Mouse (Mus musculus) heart, adult 2 months (tissue): ENCODE data around the gene Ddx4. TPM values are rescaled to one million over a fixed set of nuclear protein-coding genes. Genes with fewer than 3 reads are reported as not detected.

Experiments used
- DNase-seq, 2 experiments: peaks; one replicate each; pipeline ENCODE4 v3.0.0; 2021
- H3K27ac ChIP-seq: fragments of 200-600 bp; 2 replicates; pipeline ENCODE4 v1.8.1; 2022
- H3K27me3 ChIP-seq: fragments of 200-500 bp; 2 replicates; pipeline ENCODE4 v1.6.1; 2012; ENCODE audit warnings: mild to moderate bottlenecking, low read length, inconsistent platforms, mixed read lengths; ENCODE audit not compliant: control insufficient read depth, insufficient read depth
- H3K36me3 ChIP-seq: fragments of 200-500 bp; 2 replicates; pipeline ENCODE4 v1.6.1; 2012; ENCODE audit warnings: low read length, inconsistent platforms; ENCODE audit not compliant: control insufficient read depth, insufficient read depth
- H3K4me1 ChIP-seq: fragments of 200-500 bp; 2 replicates; pipeline ENCODE4 v1.6.1; 2011; ENCODE audit warnings: low read length; ENCODE audit not compliant: control insufficient read depth, insufficient read depth
- H3K4me3 ChIP-seq: fragments of 200-600 bp; 2 replicates; pipeline ENCODE4 v1.8.1; 2022
- H3K79me2 ChIP-seq: fragments of 200-500 bp; replicated peaks from 2 replicates; pipeline ENCODE4 v1.6.1; 2012; ENCODE audit warnings: mild to moderate bottlenecking, inconsistent platforms, low read length, moderate library complexity, mixed read lengths; ENCODE audit not compliant: control insufficient read depth, insufficient read depth
- H3K9ac ChIP-seq: fragments of 200-500 bp; 2 replicates; pipeline ENCODE4 v1.6.1; 2012; ENCODE audit warnings: low read depth, mild to moderate bottlenecking, control low read depth, inconsistent platforms, low read length, mixed read lengths
- CTCF ChIP-seq: fragments of 200-600 bp; IDR thresholded peaks from 2 replicates; pipeline ENCODE4 v1.8.1; 2022; ENCODE audit warnings: antibody characterized with exemption, mild to moderate bottlenecking, moderate library complexity
- EP300 ChIP-seq: fragments of 200-500 bp; IDR thresholded peaks from 2 replicates; pipeline ENCODE4 v1.6.1; 2011; ENCODE audit warnings: low read depth, low read length, control low read depth; ENCODE audit not compliant: insufficient read depth
- POLR2A ChIP-seq: fragments of 200-500 bp; IDR thresholded peaks from 2 replicates; pipeline ENCODE4 v1.6.1; 2011; ENCODE audit warnings: mild to moderate bottlenecking, low read depth, low read length, control low read depth; ENCODE audit not compliant: insufficient read depth
- WGBS: fragments of 180-500 bp; shearing (Covaris S2); methylation state at CpG from one replicate; pipeline ENCODE4 v1.1.7; 2018; 5-methylcytosine and 5-hydroxymethylcytosine counted together
- intact Hi-C: fragments of 180-260 bp; cut with DNase I; formaldehyde crosslinking; loops from one replicate; pipeline ENCODE4 v1.15.1; 2025
- polyA plus RNA-seq: library from polyadenylated mRNA; depleted of rRNA; stranded (reverse); fragments of >200 nt; gene quantifications from 2 replicates; pipeline ENCODE4 v1.2.3, GENCODE M21; 2012
- total RNA-seq, 2 experiments: library from RNA; stranded (reverse); gene quantifications; 2 replicates each; pipeline ENCODE4 v1.2.3; 2021

The Ddx4 gene
- total and polyA plus RNA-seq, 3 experiments: 0.06 to 0.13 TPM; not detected in 1

DNA sequence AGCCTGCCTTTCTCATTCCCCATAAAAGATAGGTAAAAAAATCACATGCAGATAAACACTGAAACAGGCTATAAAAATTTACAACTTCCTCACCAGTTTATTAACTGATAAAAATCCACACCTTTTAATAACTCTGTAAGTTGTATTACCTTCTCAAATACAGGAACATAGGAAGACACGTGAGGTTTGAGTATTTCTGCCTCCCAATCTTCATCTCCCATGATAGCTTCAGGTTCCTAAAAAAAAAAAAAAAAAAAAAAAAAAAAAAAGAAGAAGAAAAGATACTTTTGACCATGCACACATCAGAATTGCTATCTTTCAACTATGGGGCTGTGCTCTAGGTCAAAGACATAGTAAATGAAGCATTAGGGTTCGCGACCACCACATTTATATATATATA lies 1.1 kb downstream of the Ddx4 start:
- DNase-seq: no peak
- H3K4me3 ChIP-seq: no peak overlapping the region
- no peaks in the 10 kb centered on the region for H3K27me3 ChIP-seq
- intact Hi-C loops: no loop called here
- WGBS: 87% methylated on average over 3 of the region's 3 CpGs
- no peak overlapping the region for H3K27ac ChIP-seq
- no peaks in the 10 kb centered on the region for H3K4me1 ChIP-seq
- H3K36me3 ChIP-seq: no peaks in the 10 kb centered on the region
- no peaks in the 10 kb centered on the region for H3K79me2 ChIP-seq
- no peak overlapping the region for H3K9ac ChIP-seq
- no peak for TF ChIP-seq CTCF
- TF ChIP-seq POLR2A: no peak
- no peak for TF ChIP-seq EP300

DNA sequence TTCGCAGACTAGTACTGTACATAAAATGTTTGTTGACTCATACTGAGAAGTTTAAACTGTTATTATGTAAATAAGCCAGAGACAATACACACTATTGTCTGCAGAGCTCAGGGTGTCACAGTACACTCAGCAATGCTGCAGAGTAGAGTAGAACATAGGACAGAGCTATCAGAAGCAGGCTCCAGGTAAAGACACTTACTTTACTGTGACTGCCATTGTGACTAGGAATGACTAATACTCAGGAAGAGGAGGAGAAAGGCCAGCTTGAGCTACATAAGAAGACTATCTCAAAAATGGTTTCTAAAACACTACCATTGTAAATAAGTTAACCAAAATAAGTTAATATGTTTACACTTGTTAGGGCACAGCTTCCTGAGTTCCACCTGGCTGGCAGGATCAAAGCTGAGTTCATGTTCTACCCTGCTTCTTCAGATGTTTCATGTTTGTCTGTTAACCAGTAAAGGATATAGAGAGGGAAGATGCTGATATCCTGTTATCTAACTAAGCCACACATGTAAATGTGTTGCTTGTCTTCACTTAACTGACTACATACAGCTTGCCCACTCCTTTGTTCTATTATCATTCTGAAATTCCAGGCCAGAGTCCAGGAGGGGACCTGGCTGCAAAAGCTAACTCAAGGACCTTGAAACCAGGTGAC lies 6.6 kb downstream of the Ddx4 start:
- H3K79me2 ChIP-seq: no peaks in the 10 kb centered on the region
- WGBS: 91% methylated on average over 1 of the region's 1 CpGs
- DNase-seq: no peak
- H3K36me3 ChIP-seq: no peaks in the 10 kb centered on the region
- TF ChIP-seq EP300 (no peak), CTCF (no peak), POLR2A (no peak)
- no peaks in the 10 kb centered on the region for H3K4me1 ChIP-seq
- no peak overlapping the region for H3K9ac ChIP-seq
- H3K4me3 ChIP-seq: no peak overlapping the region
- no peaks in the 10 kb centered on the region for H3K27me3 ChIP-seq
- intact Hi-C loops: no loop called here
- no peak overlapping the region for H3K27ac ChIP-seq

DNA sequence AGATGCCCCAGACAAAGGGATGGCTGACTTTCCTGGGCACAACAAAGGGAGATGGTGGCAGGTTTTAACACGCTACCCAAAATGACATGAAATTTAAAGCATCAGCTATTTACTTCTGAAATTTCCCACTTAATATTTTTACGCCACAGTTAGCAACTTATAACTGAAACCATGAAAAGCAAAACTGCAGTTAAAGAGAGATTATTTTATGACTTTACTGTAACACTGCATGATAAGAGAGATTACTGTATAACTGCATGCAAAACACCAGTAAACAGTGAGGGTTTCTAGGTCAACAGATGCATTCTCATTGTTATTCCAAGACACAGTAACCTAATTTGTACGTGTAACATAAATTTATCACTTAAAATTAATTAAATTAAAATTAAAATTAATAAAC lies 7.3 kb downstream of the Ddx4 start:
- no peaks in the 10 kb centered on the region for H3K27me3 ChIP-seq
- H3K9ac ChIP-seq: no peak overlapping the region
- TF ChIP-seq EP300: no peak
- no peak for TF ChIP-seq POLR2A
- no peak for TF ChIP-seq CTCF
- H3K4me1 ChIP-seq: no peaks in the 10 kb centered on the region
- H3K79me2 ChIP-seq: no peaks in the 10 kb centered on the region
- DNase-seq: no peak
- H3K36me3 ChIP-seq: no peaks in the 10 kb centered on the region
- H3K4me3 ChIP-seq: no peak overlapping the region
- WGBS: 84% methylated on average over 3 of the region's 3 CpGs
- no peak overlapping the region for H3K27ac ChIP-seq
- intact Hi-C loops: no loop called here

DNA sequence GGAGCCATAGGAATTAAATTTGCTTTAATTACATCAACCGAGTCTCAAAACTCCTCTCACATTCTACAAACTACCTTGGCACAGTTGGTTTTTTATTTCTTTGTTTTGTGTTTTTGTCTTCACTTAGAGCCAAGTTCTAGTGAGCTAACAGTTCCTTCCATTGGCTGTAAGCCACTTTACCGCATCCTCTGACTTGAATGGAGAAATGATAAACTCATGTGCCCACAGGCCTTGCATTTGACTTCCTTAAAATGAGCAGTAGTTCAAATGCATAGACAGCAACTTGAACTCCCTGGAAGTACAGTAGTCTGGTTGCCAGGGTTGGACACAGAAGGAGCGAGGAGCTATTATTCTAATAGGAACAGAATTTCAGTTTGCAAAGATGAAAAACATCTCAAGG lies 9.4 kb downstream of the Ddx4 start:
- Histone ChIP-seq H3K4me3 (no peak overlapping the region), H3K4me1 (no peaks in the 10 kb centered on the region), H3K27me3 (no peaks in the 10 kb centered on the region), H3K27ac (no peak overlapping the region), H3K36me3 (no peaks in the 10 kb centered on the region), H3K79me2 (no peaks in the 10 kb centered on the region), H3K9ac (no peak overlapping the region)
- intact Hi-C loops: no loop called here
- 86% methylated on average over 3 of the region's 3 CpGs for WGBS
- no peak for TF ChIP-seq POLR2A
- TF ChIP-seq EP300: no peak
- TF ChIP-seq CTCF: no peak
- no peak for DNase-seq

DNA sequence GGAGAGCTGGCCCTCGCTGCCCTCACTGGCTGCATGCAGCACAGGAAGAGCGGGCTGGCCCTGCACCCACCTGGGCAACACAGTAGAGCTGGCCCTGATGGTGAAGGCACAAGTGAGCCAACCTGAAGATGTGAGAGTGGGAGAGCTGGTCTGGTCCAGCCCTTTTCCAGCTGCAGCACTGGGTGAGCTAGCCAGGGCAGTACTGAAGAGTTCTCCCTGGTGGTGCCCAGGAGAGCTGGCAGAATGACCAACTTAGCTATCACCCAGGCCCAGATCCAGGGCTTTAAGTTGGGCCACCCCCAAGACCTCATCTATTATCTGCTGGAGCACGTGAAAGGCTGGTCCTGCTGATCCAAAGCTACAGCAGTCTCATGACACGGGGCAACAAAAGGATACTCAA lies 13.2 kb downstream of the Ddx4 start:
- intact Hi-C loops: no loop called here
- 56% methylated on average over 4 of the region's 4 CpGs for WGBS
- DNase-seq: peak; percentile 30 to 59

DNA sequence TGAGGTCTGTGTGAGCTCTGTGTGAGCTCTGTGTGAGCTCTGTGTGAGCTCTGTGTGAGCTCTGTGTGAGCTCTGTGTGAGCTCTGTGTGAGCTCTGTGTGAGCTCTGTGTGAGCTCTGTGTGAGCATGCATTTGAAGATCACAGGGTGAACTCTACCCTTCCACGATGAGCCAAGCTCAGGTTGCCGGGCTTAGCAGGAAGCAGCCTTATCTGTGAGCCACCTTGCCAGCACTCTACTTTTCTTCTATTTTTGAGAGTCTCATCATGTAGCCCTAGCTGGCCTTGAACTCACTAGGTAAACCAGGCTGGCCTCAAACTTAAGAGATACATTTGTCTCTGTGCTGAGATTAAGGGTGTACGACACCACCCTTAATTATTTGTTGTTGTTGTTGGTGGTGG lies 15.8 kb downstream of the Ddx4 start:
- TF ChIP-seq POLR2A (no peak), CTCF (no peak), EP300 (no peak)
- Histone ChIP-seq H3K36me3 (no peaks in the 10 kb centered on the region), H3K4me3 (no peak overlapping the region), H3K9ac (no peak overlapping the region), H3K27ac (no peak overlapping the region), H3K4me1 (no peaks in the 10 kb centered on the region), H3K79me2 (no peaks in the 10 kb centered on the region), H3K27me3 (no peaks in the 10 kb centered on the region)
- DNase-seq: no peak
- WGBS: 36% methylated on average over 3 of the region's 3 CpGs
- intact Hi-C loops: no loop called here

More for the DNA sequence above, 13.2 kb downstream of the Ddx4 start:
- Histone ChIP-seq H3K27me3 (no peaks in the 10 kb centered on the region), H3K4me3 (no peak overlapping the region), H3K27ac (no peak overlapping the region), H3K79me2 (no peaks in the 10 kb centered on the region), H3K4me1 (no peaks in the 10 kb centered on the region), H3K9ac (no peak overlapping the region), H3K36me3 (no peaks in the 10 kb centered on the region)
- no peak for TF ChIP-seq EP300
- no peak for TF ChIP-seq CTCF
- TF ChIP-seq POLR2A: no peak
